Mouse (Mus musculus): ENCODE measurements around the gene Gm20479.

Gm20479 gene

GRCm38 (mm10) chr7:27356861-27357594, at the start of gene Gm20479:
Gene Gm20479, minus strand, starts transcription at chr7:27357419.
- in situ Hi-C loops (cut with MboI): no loop called here

- in situ Hi-C loops (cut with MboI): no loop called here
Measured at GRCm38 (mm10) chr7:27406481-27406880, 49.3 kb upstream of the Gm20479 start.

GRCm38 (mm10) chr7:27404203-27404942, 47.2 kb upstream of the Gm20479 start:
- in situ Hi-C loops (cut with MboI): no loop called here

- in situ Hi-C loops (cut with MboI): no loop called here
Measured at GRCm38 (mm10) chr7:27402675-27403074, 45.5 kb upstream of the Gm20479 start.

GRCm38 (mm10) chr7:27400545-27400944, 43.3 kb upstream of the Gm20479 start:
- in situ Hi-C loops (cut with MboI): no loop called here

GRCm38 (mm10) chr7:27397048-27397949, 40.1 kb upstream of the Gm20479 start:
- in situ Hi-C loops (cut with MboI): no loop called here

GRCm38 (mm10) chr7:27396184-27397047, 39.2 kb upstream of the Gm20479 start:
- in situ Hi-C loops (cut with MboI): no loop called here

- in situ Hi-C loops (cut with MboI): no loop called here
Measured at GRCm38 (mm10) chr7:27395521-27396183, 38.4 kb upstream of the Gm20479 start.

- in situ Hi-C loops (cut with MboI): no loop called here
Measured at GRCm38 (mm10) chr7:27391416-27391815, 34.2 kb upstream of the Gm20479 start.

- in situ Hi-C loops (cut with MboI): no loop called here
Measured at GRCm38 (mm10) chr7:27389213-27389612, 32.0 kb upstream of the Gm20479 start.

GRCm38 (mm10) chr7:27384731-27385130, 27.5 kb upstream of the Gm20479 start:
- in situ Hi-C loops (cut with MboI): no loop called here

- in situ Hi-C loops (cut with MboI): no loop called here
Measured at GRCm38 (mm10) chr7:27384134-27384533, 26.9 kb upstream of the Gm20479 start.

GRCm38 (mm10) chr7:27383233-27383632, 26.0 kb upstream of the Gm20479 start:
- in situ Hi-C loops (cut with MboI): no loop called here

- in situ Hi-C loops (cut with MboI): no loop called here
Measured at GRCm38 (mm10) chr7:27381560-27381959, 24.3 kb upstream of the Gm20479 start.

GRCm38 (mm10) chr7:27381009-27381408, 23.8 kb upstream of the Gm20479 start:
- in situ Hi-C loops (cut with MboI): no loop called here

- in situ Hi-C loops (cut with MboI): loop anchor here (5.0 kb wide), 1 partner anchor 43 kb away; the partner anchor contains the start of gene Ltbp4
Measured at GRCm38 (mm10) chr7:27379836-27380235, 22.6 kb upstream of the Gm20479 start.

- in situ Hi-C loops (cut with MboI): loop anchor here (5.0 kb wide), 1 partner anchor 41 kb away; the partner anchor contains the start of gene Ltbp4
Measured at GRCm38 (mm10) chr7:27378431-27378830, 21.2 kb upstream of the Gm20479 start.

- in situ Hi-C loops (cut with MboI): loop anchor here (5.0 kb wide), 1 partner anchor 38 kb away; the partner anchor contains the start of gene Ltbp4
Measured at GRCm38 (mm10) chr7:27375274-27375673, 18.1 kb upstream of the Gm20479 start.

GRCm38 (mm10) chr7:27371715-27372462, 14.7 kb upstream of the Gm20479 start:
- in situ Hi-C loops (cut with MboI): no loop called here

- in situ Hi-C loops (cut with MboI): no loop called here
Measured at GRCm38 (mm10) chr7:27369111-27369510, 11.9 kb upstream of the Gm20479 start.
